Mouse (Mus musculus) lung, postnatal 0 days (tissue): Measurements from ENCODE around the gene Ngdn. TPM values are rescaled to one million over a fixed set of nuclear protein-coding genes. Genes with fewer than 3 reads are reported as not detected.

Experiments
- ATAC-seq: fragments of 200-750 bp; cut with Nextera tagmentation; 2 replicates; pipeline ENCODE4 v1.8.0; 2017; ENCODE audit warnings: moderate library complexity
- DNase-seq: peaks from one replicate; pipeline ENCODE4 v3.0.0-alpha.2; 2016; ENCODE audit warnings: low spot score
- H3K27ac ChIP-seq: fragments of 300-500 bp; sonication (generic); 2 replicates; pipeline ENCODE4 v1.5.1; 2014; ENCODE audit warnings: antibody characterized with exemption, mild to moderate bottlenecking, low read length, mixed read lengths
- H3K27me3 ChIP-seq: fragments of 300-500 bp; sonication (generic); replicated peaks from 2 replicates; pipeline ENCODE4 v1.6.1; 2014; ENCODE audit warnings: low read length, mixed read lengths; ENCODE audit not compliant: insufficient read depth
- H3K36me3 ChIP-seq: fragments of 300-500 bp; sonication (generic); 2 replicates; pipeline ENCODE4 v1.6.1; 2014; ENCODE audit warnings: low read length, mixed read lengths; ENCODE audit not compliant: insufficient read depth
- H3K4me1 ChIP-seq: fragments of 300-500 bp; sonication (generic); 2 replicates; pipeline ENCODE4 v1.6.1; 2014; ENCODE audit warnings: antibody characterized with exemption, low read depth, low read length, mixed read lengths; ENCODE audit not compliant: insufficient read depth
- H3K4me2 ChIP-seq: fragments of 300-500 bp; sonication (generic); replicated peaks from 2 replicates; pipeline ENCODE4 v1.6.1; 2014; ENCODE audit warnings: low read depth, mild to moderate bottlenecking, low read length, moderate library complexity, mixed read lengths
- H3K4me3 ChIP-seq: fragments of 300-500 bp; sonication (generic); 2 replicates; pipeline ENCODE4 v1.5.1; 2014; ENCODE audit warnings: low read depth, low read length
- H3K9ac ChIP-seq: fragments of 300-500 bp; sonication (generic); replicated peaks from 2 replicates; pipeline ENCODE4 v1.6.1; 2014; ENCODE audit warnings: low read depth, mild to moderate bottlenecking
- H3K9me3 ChIP-seq: fragments of 300-500 bp; sonication (generic); 2 replicates; pipeline ENCODE4 v1.6.1; 2016; ENCODE audit warnings: low read length, mixed read lengths
- CTCF ChIP-seq: IDR thresholded peaks from 2 replicates; pipeline ENCODE4 v1.5.1; 2016; ENCODE audit warnings: antibody characterized with exemption, mild to moderate bottlenecking
- EP300 ChIP-seq: IDR thresholded peaks from 2 replicates; pipeline ENCODE4 v1.6.1; 2016; ENCODE audit warnings: antibody characterized with exemption, mild to moderate bottlenecking, control low read depth
- WGBS: fragments of 180-500 bp; shearing (Covaris S2); extraction: QIAGEN DNeasy Blood & Tissue Kit; methylation state at CpG from one replicate; pipeline ENCODE4 v1.1.7; 2014; 5-methylcytosine and 5-hydroxymethylcytosine counted together
- polyA plus RNA-seq: library from polyadenylated mRNA; unstranded; fragments of >200 nt; fragmentation: Nextera tagmentation; extraction: Ambion mirVana; gene quantifications from 2 replicates; pipeline ENCODE4 v1.2.1, GENCODE M21; 2015

The Ngdn gene
- polyA plus RNA-seq, 1 experiment from 2014 or later, result 62.8 TPM

DNA sequence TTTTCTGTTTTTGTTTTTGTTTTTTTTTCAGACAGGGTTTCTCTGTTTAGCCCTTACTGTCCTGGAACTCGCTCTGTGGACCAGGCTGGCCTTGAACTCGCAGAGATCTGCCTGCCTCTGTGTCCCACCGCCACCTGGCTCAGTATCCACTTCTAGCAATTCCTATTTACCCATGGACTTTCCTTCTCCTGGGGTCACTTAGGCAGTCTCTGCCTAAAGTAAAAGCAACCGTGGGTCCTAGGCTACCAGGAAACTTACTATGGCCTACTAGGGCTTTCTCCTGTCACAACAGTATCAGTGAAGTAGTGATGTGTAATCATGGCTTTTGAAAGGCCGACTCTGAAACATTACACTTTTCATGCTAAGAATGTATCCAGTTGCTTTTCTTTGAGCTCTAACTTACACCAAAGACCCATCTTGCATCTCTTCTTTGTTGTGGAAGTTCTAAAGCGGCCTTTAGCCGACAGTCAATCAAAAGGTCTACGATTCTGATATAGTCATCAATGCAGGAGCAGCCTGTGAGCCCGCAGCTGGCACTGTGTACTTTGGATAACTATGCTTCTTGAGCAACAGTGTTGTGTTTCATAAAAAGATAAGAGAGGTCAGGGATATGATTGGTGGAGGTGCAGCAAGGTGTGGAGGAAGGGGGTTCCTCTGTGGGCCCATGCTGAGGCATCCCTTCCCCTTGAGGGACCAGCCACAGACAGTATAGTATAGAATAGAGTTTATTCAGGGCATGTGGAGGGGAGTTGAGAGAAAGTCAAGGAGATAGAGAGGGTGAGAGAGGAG, 7.9 kb upstream of the Ngdn start:
- no peak overlapping the region for H3K4me3 ChIP-seq
- H3K4me2 ChIP-seq, result no peak overlapping the region
- TF ChIP-seq CTCF, result no peak
- DNase-seq, result no peak
- no peaks in the 10 kb centered on the region for H3K27me3 ChIP-seq
- H3K36me3 ChIP-seq, result no peaks in the 10 kb centered on the region
- H3K27ac ChIP-seq, result no peak overlapping the region
- 81% methylated on average over 9 of the region's 9 CpGs for WGBS
- H3K4me1 ChIP-seq, result peaks cover 15% of the 10 kb centered on the region
- H3K9me3 ChIP-seq, result no peaks in the 10 kb centered on the region
- ATAC-seq, result no peak
- no peak overlapping the region for H3K9ac ChIP-seq

DNA sequence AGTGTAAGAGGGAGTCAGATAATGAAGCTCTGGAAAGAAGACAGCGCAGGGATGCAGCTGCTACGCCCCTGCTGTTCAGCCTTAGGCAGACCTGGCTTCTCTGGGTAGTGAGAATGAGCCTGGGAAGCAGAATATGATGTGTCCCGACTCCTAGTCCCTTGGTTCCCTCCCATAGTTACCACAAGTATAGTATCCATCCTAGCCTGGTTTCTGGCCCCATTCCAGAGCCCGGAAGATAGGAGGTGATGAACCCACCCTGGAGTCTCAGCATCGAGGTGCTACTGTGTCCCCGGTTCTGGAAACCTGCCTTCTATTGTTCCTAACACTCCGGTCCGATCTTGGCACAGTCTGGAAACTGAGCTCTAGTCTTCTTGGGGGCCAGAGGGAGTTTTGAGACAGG, 6.8 kb upstream of the Ngdn start:
- H3K4me2 ChIP-seq, result no peak overlapping the region
- H3K4me1 ChIP-seq, result peaks cover 9% of the 10 kb centered on the region; the same call in 1 of the 2 replicates
- WGBS, result 71% methylated on average over 8 of the region's 8 CpGs
- no peak for ATAC-seq
- H3K4me3 ChIP-seq, result no peak overlapping the region
- H3K9ac ChIP-seq, result no peak overlapping the region
- H3K27me3 ChIP-seq, result no peaks in the 10 kb centered on the region
- H3K9me3 ChIP-seq, result no peaks in the 10 kb centered on the region
- H3K36me3 ChIP-seq, result no peaks in the 10 kb centered on the region
- no peak overlapping the region for H3K27ac ChIP-seq
- DNase-seq, result no peak
- TF ChIP-seq CTCF, result no peak
- TF ChIP-seq EP300, result no peak

- no peak for ATAC-seq
- Histone ChIP-seq H3K27me3 (no peaks in the 10 kb centered on the region), H3K4me1 (no peaks in the 10 kb centered on the region), H3K4me2 (no peak overlapping the region), H3K9me3 (no peaks in the 10 kb centered on the region), H3K9ac (no peak overlapping the region), H3K4me3 (no peak overlapping the region), H3K27ac (no peak overlapping the region), H3K36me3 (no peaks in the 10 kb centered on the region)
- no peak for DNase-seq
- TF ChIP-seq CTCF, result peak; percentile 46
- no peak for TF ChIP-seq EP300
- 70% methylated on average over 4 of the region's 4 CpGs for WGBS
Measured at GRCm38 (mm10) chr14:55011116-55011515, 4.1 kb upstream of the Ngdn start.

DNA sequence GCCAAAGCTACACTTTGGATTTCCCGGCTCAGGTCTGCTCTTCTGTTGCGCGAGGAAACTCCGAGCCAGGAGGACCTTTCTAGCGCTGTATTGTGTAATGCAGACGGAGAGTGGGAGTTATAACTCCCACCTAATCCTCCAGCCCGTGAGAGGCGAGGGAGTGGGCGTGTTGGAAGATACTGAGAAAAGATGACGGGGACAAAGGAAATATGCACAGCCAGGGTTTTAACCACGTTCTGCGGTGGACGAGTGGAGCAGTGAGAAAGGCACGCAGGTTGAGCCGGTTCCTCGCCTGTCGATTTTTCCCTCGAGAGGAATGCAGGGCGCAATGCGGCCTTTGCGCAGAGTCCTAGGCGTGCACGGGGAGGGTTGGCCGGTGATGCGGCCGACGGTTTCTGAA, 663 bp upstream of the Ngdn start:
- H3K4me3 ChIP-seq, result peak overlapping the region; percentile 45
- peak overlapping the region; percentile 65 for H3K4me2 ChIP-seq
- H3K27ac ChIP-seq, result peak overlapping the region; percentile 87
- TF ChIP-seq CTCF, result no peak
- no peak for TF ChIP-seq EP300
- no peaks in the 10 kb centered on the region for H3K27me3 ChIP-seq
- H3K9ac ChIP-seq, result peak overlapping the region; percentile 37
- no peaks in the 10 kb centered on the region for H3K9me3 ChIP-seq
- under 1% methylated on average over 27 of the region's 27 CpGs for WGBS
- peak; percentile 39 for ATAC-seq
- H3K36me3 ChIP-seq, result no peaks in the 10 kb centered on the region
- H3K4me1 ChIP-seq, result no peaks in the 10 kb centered on the region
- peak; percentile 72 for DNase-seq

DNA sequence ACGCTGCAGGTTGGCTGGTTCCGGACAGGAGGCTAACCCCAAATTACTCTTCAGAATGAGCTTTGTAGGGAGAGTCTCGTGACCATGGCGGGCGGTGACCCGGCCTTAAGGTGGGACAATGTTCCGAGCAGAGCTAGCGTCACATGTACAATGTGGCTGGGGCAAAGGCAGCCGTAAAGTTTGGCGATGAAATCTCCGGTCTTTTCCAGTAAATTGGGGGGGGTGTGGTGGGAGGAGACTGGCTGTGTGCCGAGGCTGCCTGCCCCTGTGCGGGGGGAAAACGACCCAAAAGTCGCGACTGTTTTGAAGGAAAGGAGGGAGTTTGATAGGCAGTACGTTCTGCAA, 485 bp downstream of the Ngdn start:
- no peak for DNase-seq
- Histone ChIP-seq H3K27ac (peak overlapping the region; percentile 88), H3K4me1 (no peaks in the 10 kb centered on the region), H3K4me3 (peak overlapping the region; percentile 75), H3K9me3 (no peaks in the 10 kb centered on the region), H3K36me3 (no peaks in the 10 kb centered on the region), H3K9ac (peak overlapping the region; percentile 73), H3K4me2 (peak overlapping the region; percentile 68), H3K27me3 (no peaks in the 10 kb centered on the region)
- peak; percentile 7 for ATAC-seq
- TF ChIP-seq EP300 (no peak), CTCF (no peak)
- under 1% methylated on average over 17 of the region's 17 CpGs for WGBS

GRCm38 (mm10) chr14:55016876-55017275, 1.6 kb downstream of the Ngdn start:
- Histone ChIP-seq H3K27me3 (no peaks in the 10 kb centered on the region), H3K4me3 (no peak overlapping the region), H3K27ac (no peak overlapping the region), H3K9me3 (no peaks in the 10 kb centered on the region), H3K36me3 (no peaks in the 10 kb centered on the region), H3K4me2 (no peak overlapping the region), H3K4me1 (no peaks in the 10 kb centered on the region), H3K9ac (no peak overlapping the region)
- TF ChIP-seq CTCF (no peak), EP300 (no peak)
- DNase-seq, result no peak
- 88% methylated on average over 16 of the region's 16 CpGs for WGBS
- no peak for ATAC-seq

GRCm38 (mm10) chr14:55020394-55020793, 5.1 kb downstream of the Ngdn start:
- peaks cover 17% of the 10 kb centered on the region; the same call in 1 of the 2 replicates for H3K36me3 ChIP-seq
- no peak for ATAC-seq
- 86% methylated on average over 9 of the region's 9 CpGs for WGBS

More at GRCm38 (mm10) chr14:55020394-55020793, 5.1 kb downstream of the Ngdn start:
- TF ChIP-seq CTCF (no peak), EP300 (no peak)
- no peak overlapping the region for H3K4me3 ChIP-seq
- no peak overlapping the region for H3K27ac ChIP-seq
- no peak overlapping the region for H3K4me2 ChIP-seq
- DNase-seq, result no peak
- no peak overlapping the region for H3K9ac ChIP-seq
- H3K27me3 ChIP-seq, result no peaks in the 10 kb centered on the region
- no peaks in the 10 kb centered on the region for H3K9me3 ChIP-seq
- no peaks in the 10 kb centered on the region for H3K4me1 ChIP-seq
